Mouse (Mus musculus) cerebellum, adult 2 months (tissue): ENCODE results near the gene Pik3r2. TPM values are rescaled to one million over a fixed set of nuclear protein-coding genes. Genes with fewer than 3 reads are reported as not detected.

Experiments used
- DNase-seq, 2 experiments: peaks; one replicate each; pipeline ENCODE4 v3.0.0; 2021
- H3K27ac ChIP-seq: fragments of 200-500 bp; 2 replicates; pipeline ENCODE4 v1.5.1; 2012; ENCODE audit warnings: low read length, control low read depth, inconsistent platforms; ENCODE audit not compliant: insufficient read depth
- H3K27me3 ChIP-seq: fragments of 200-500 bp; 2 replicates; pipeline ENCODE4 v1.6.1; 2012; ENCODE audit warnings: inconsistent platforms, mild to moderate bottlenecking, low read length, moderate library complexity; ENCODE audit not compliant: control insufficient read depth, insufficient read depth
- H3K4me1 ChIP-seq: fragments of 200-500 bp; 2 replicates; pipeline ENCODE4 v1.6.1; 2011; ENCODE audit warnings: low read length; ENCODE audit not compliant: control insufficient read depth, insufficient read depth
- H3K4me3 ChIP-seq: fragments of 200-500 bp; replicated peaks from 2 replicates; pipeline ENCODE3; 2011; ENCODE audit warnings: mild to moderate bottlenecking, low read depth, low read length, control low read depth; ENCODE audit not compliant: insufficient read depth
- CTCF ChIP-seq: fragments of 200-500 bp; IDR thresholded peaks from 2 replicates; pipeline ENCODE4 v1.5.1; 2011; ENCODE audit warnings: low read depth, mild to moderate bottlenecking, control low read depth, low read length, moderate library complexity, borderline replicate concordance; ENCODE audit not compliant: insufficient read depth
- POLR2A ChIP-seq: fragments of 200-500 bp; IDR thresholded peaks from 2 replicates; pipeline ENCODE4 v1.6.1; 2011; ENCODE audit warnings: low read length, control low read depth, borderline replicate concordance; ENCODE audit not compliant: insufficient read depth
- WGBS: fragments of 180-500 bp; shearing (Covaris S2); methylation state at CpG from one replicate; pipeline ENCODE4 v1.1.7; 2018; 5-methylcytosine and 5-hydroxymethylcytosine counted together
- polyA plus RNA-seq: library from polyadenylated mRNA; depleted of rRNA; stranded (reverse); fragments of >200 nt; gene quantifications from 2 replicates; pipeline ENCODE4 v1.2.3, GENCODE M21; 2012

Pik3r2 gene
- polyA plus RNA-seq, 1 experiment = 150 TPM

DNA sequence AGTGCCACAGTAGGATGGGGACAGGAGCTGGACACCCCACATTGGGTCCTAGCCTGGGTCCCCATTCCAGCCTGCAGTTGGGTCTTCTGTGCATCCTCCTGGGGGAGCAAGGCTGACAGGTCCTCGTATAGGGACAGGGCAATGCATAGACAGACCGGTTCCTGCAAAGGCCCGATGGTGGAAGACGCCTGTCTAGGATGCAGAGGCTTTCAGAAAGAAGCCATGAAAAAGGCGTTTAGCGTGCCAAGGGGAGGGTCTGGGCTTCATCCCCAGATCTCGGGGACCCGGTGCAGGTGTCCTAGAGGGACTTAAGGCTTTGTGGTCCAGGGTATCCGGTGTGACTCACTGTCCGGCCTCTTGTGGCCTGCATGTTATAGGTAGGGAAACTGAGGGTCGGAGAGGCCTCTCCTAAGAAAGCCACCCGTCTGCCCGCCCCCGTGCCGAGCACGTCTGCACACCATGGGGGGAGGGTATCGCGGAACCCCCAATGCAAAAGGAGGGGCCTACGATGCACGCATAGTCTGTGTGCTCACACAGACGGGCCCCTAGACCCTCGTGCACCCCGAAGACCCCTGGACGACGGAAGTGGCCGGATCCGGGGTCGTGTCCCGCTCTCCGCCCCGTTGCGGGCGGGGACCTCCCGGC, 540 bp downstream of the Pik3r2 start:
- H3K4me1 ChIP-seq = peaks cover 39% of the 10 kb centered on the region
- peak overlapping the region; percentile 74 for H3K4me3 ChIP-seq
- peak in 1 of 2 experiments; percentile 61 for DNase-seq
- peak overlapping the region; percentile 74 for H3K27ac ChIP-seq
- WGBS = under 1% methylated on average over 34 of the region's 34 CpGs
- no peaks in the 10 kb centered on the region for H3K27me3 ChIP-seq
- TF ChIP-seq POLR2A (no peak), CTCF (no peak)

DNA sequence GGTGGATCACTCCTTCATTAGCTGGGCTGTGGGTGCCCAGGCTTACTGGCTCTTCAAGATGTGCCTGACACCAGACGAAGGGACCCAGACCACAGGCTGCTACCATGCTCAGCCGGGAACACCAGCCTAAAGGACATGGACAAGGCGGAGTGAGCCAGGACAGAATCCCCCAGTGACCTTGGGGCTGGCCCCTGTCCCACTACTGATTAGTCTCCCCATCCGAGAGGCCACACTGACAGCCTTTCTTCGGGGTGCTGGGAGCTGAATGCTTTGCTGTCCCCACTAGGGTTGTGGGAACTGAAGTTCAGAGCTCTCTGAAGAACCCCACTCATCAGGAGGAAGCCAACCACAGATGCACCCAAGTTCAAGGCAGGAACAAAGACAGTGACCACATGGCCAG, 1.3 kb downstream of the Pik3r2 start:
- Histone ChIP-seq H3K27me3 (no peaks in the 10 kb centered on the region), H3K4me1 (peaks cover 39% of the 10 kb centered on the region), H3K27ac (peak overlapping the region; percentile 74; the same call in 1 of the 2 replicates), H3K4me3 (peak overlapping the region; percentile 74)
- no peak for DNase-seq
- no peak for TF ChIP-seq CTCF
- no peak for TF ChIP-seq POLR2A
- 28% methylated on average over 5 of the region's 5 CpGs for WGBS

DNA sequence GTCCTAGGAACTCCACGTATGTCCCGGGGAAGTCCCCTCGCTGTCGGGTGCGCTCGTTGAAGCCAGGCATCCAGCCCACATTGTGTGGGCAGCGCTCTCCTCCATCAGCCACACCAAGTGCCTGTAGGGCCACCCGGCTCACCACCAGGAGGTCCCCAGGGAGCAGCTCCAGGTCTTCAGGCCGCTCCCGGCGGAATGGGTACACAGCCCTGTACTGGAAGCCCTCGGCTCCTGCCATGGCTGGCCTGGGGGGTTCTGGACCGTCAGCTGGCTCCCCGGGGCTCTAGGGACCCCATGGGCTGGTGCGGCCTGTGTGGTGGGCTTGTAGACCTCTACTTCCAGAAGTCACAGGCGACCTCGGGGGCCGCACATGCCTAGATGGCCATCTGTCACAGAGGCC, 1.8 kb downstream of the Pik3r2 start:
- Histone ChIP-seq H3K4me3 (peak overlapping the region; percentile 74), H3K4me1 (peaks cover 39% of the 10 kb centered on the region), H3K27ac (peak overlapping the region; percentile 74), H3K27me3 (no peaks in the 10 kb centered on the region)
- no peak for DNase-seq
- WGBS = 51% methylated on average over 18 of the region's 18 CpGs
- no peak for TF ChIP-seq POLR2A
- TF ChIP-seq CTCF = no peak

DNA sequence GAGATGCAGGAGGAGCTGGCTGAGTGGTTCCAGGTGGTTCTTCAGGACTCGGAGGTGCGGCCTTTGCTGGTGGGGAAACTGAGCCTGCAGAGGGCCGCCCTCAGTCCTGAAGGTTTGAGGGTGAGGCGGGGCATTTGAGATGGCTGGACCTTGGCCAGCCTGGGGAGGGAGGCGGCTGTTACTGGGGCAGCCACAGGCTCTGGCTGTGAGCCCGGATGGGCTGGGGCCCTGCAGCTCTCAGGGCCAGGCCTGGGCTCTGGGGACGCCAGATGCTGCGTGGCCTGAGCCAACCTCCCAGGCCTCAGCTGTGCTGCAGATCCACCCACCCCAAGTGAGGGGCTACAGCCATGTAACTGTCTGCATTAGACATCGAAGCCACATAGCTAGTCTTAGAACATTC, 2.7 kb downstream of the Pik3r2 start:
- H3K27ac ChIP-seq = peak overlapping the region; percentile 62
- no peak for TF ChIP-seq CTCF
- no peak for TF ChIP-seq POLR2A
- peak; percentile 81 to 85 for DNase-seq
- H3K4me1 ChIP-seq = peaks cover 39% of the 10 kb centered on the region
- no peaks in the 10 kb centered on the region for H3K27me3 ChIP-seq
- peak overlapping the region; percentile 9 for H3K4me3 ChIP-seq
- 1% methylated on average over 9 of the region's 9 CpGs for WGBS

DNA sequence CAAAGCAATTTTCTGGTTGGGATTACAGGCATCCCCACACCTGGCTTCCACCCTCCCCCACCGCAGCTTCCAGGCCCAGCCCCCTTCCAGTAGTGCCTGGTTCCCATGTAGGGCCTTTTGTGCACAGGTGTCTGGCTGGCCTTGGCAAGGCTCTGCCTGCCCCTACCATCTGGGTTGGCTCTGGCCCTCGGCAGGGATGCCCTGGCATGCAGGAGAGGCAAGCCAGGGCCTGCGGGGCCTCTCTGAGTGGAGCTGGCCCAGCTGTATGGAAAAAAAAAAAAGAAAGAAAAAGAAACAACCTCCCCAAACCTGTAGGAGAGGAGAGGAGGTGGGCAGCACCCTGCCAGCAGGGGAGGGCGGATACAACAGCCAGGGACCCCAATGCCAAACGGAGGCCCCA, 3.1 kb downstream of the Pik3r2 start:
- peak overlapping the region; percentile 62 for H3K27ac ChIP-seq
- no peaks in the 10 kb centered on the region for H3K27me3 ChIP-seq
- peak overlapping the region; percentile 5 for H3K4me3 ChIP-seq
- DNase-seq = peak; percentile 79 to 87
- peaks cover 39% of the 10 kb centered on the region for H3K4me1 ChIP-seq
- WGBS = 11% methylated on average over 5 of the region's 5 CpGs
- TF ChIP-seq CTCF = no peak
- no peak for TF ChIP-seq POLR2A

DNA sequence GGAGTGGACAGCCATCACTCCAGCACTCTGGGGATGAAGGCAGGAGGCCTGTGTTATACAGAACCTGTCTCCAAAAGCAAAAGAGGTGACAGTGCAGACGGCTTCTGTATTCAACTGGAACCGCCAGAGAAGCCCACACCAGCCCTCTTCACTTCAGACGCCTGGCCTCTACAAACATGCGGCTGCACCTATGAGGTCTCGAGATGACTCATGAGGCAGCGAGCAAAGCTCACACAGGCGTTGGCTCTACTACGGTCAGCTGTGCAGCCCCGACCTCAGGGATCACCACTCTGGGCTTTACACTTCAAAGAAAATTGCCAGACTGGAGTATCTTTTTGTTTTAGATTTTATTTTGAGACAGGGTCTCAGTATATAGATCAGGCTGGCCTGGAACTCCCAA, 3.6 kb downstream of the Pik3r2 start:
- WGBS = 42% methylated on average over 9 of the region's 9 CpGs
- no peak overlapping the region for H3K4me3 ChIP-seq
- no peak for TF ChIP-seq POLR2A
- no peak for TF ChIP-seq CTCF
- H3K27me3 ChIP-seq = no peaks in the 10 kb centered on the region
- peak overlapping the region; percentile 9; the same call in 1 of the 2 replicates for H3K27ac ChIP-seq
- peaks cover 39% of the 10 kb centered on the region for H3K4me1 ChIP-seq
- peak in 1 of 2 experiments; percentile 38 for DNase-seq

DNA sequence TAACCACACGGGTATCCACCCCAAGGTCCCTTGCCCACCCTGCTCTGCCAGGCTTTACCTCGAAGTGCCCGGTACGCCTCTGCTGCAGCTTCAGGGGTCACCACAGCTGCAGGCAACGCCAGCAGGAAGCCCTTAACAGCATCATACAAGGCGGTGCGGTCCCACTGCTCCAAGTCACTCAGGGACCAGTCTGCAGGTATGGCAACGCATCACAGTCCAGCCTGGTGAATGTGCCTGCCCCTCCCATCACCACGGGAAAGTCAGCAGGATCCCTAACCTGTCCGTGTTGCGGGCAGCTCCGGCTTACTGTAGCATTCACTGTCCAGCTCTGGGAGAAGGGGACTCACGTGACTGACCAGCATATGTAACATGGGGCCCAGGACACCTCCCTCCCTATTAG, 4.4 kb downstream of the Pik3r2 start:
- 78% methylated on average over 13 of the region's 13 CpGs for WGBS
- peak in 1 of 2 experiments; percentile 18 for DNase-seq
- no peak for TF ChIP-seq CTCF
- no peak for TF ChIP-seq POLR2A
- no peak overlapping the region for H3K27ac ChIP-seq
- H3K27me3 ChIP-seq = no peaks in the 10 kb centered on the region
- no peak overlapping the region for H3K4me3 ChIP-seq
- peaks cover 41% of the 10 kb centered on the region for H3K4me1 ChIP-seq

DNA sequence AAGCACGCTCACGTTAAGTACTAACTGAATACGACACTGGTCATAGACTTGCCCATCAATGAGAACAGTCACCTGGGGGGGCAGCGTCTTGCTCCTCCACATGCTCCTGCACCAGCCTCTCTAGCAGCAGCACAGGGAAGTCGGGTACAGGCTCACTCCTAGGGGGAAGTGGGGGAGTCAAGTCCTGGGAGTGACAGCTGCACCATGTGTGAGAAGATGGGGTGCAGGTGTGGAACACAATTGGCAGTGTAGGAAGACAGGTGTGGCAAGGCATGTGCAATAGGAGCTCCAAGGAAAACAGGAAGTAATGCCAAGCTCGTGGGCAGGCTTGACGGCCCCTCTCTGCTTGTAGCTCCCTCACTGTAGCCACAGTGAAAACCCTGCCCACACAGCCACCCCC, 5.3 kb downstream of the Pik3r2 start:
- H3K27ac ChIP-seq = no peak overlapping the region
- no peak for DNase-seq
- peaks cover 48% of the 10 kb centered on the region for H3K4me1 ChIP-seq
- 82% methylated on average over 7 of the region's 7 CpGs for WGBS
- H3K4me3 ChIP-seq = no peak overlapping the region
- TF ChIP-seq CTCF = no peak
- no peak for TF ChIP-seq POLR2A
- H3K27me3 ChIP-seq = no peaks in the 10 kb centered on the region
